Mouse (Mus musculus) heart, postnatal 0 days (tissue): Measurements from ENCODE around the gene Galntl6.

Experiments
- CTCF ChIP-seq: IDR thresholded peaks from 2 replicates; pipeline ENCODE4 v1.5.1; 2016; ENCODE audit warnings: antibody characterized with exemption, control low read depth, low read depth
- EP300 ChIP-seq: IDR thresholded peaks from 2 replicates; pipeline ENCODE4 v1.6.1; 2016; ENCODE audit warnings: antibody characterized with exemption, low read depth

DNA sequence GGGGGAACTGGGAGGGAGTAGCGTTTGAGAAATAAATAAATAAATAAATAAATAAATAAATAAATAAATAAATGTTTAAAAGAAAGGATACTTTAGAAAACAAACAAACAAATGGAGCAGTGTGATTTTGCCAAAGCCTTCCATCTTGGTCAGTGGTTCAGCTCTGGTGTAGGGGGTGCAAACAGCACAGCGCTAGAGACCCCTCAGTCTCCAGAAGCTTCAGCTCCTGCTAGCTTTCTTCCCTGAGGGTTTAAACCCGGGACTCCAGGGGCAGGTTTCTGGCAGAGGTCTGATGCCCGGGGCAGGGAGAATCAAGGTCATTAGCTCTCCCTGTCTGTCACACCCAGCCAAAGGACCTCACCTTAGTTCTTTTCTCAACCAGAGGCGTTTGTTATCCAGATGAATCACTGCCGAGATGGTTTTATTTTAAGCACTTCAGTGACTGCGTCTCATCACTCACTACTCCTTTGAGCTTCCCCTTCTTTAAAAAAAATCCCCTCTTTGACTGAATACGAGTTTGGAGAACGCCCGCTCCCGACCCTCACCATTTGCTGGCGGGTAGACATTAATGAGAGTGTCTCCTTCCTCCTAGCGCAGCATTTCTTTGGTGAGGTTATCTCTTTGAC is 1146.6 kb downstream of the Galntl6 start:
- TF ChIP-seq EP300 (no peak), CTCF (no peak)
